Mouse (Mus musculus): ENCODE results near the gene Eml2.

- no peak for TF ChIP-seq TAL1 (IDR thresholded peaks at IDR 0.05; ENCODE audit: low read length)
- TF ChIP-seq GATA1 (IDR thresholded peaks at IDR 0.05; ENCODE audit: low read length): no peak
Measured at GRCm38 (mm10) chr7:19178035-19178434, 1.8 kb downstream of the Eml2 start.
